Mouse (Mus musculus) adrenal gland, postnatal 36 days (tissue): Measurements from ENCODE around the gene Ckmt1. TPM values are rescaled to one million over a fixed set of nuclear protein-coding genes. Genes with fewer than 3 reads are reported as not detected.
A peak's percentile ranks its signal among the peaks of the same experiment; 100 is the strongest.
"Not testable (repeated sequence)": the region's sequence is repeated elsewhere in the genome, so short reads cannot be mapped to it uniquely, and the experiment has no call there.

Source experiments
- DNase-seq, 2 experiments: peaks; one replicate each; pipeline ENCODE4 v3.0.0; 2021; ENCODE audit warnings: mixed read lengths in 1 of 2
- long read RNA-seq, 2 experiments: library from polyadenylated mRNA; stranded (forward); transcript quantifications; one replicate each; pipeline ENCODE4 v2.0.0; 2021; ENCODE audit warnings: borderline sequencing depth in 2 of 2
- total RNA-seq, 2 experiments: library from RNA; stranded (reverse); gene quantifications; 2 replicates each; pipeline ENCODE4 v1.2.3; 2021

Ckmt1 gene
- 1 to 10 TPM; 5.8 to 6.6 TPM for total RNA-seq
- long read RNA-seq, experiment 1, transcript Ckmt1-201 (9 exons, 1,620 nt): major isoform, 7 of 9 reads
- long read RNA-seq, experiment 1, partial matches to known transcripts: 1 of 9 reads
- long read RNA-seq, experiment 1, other reads (novel, unspliced or antisense): 1 of 9 reads
- long read RNA-seq, experiment 2, partial matches to known transcripts: 0 of 3 reads
- long read RNA-seq, experiment 2, other reads (novel, unspliced or antisense): 0 of 3 reads

DNA sequence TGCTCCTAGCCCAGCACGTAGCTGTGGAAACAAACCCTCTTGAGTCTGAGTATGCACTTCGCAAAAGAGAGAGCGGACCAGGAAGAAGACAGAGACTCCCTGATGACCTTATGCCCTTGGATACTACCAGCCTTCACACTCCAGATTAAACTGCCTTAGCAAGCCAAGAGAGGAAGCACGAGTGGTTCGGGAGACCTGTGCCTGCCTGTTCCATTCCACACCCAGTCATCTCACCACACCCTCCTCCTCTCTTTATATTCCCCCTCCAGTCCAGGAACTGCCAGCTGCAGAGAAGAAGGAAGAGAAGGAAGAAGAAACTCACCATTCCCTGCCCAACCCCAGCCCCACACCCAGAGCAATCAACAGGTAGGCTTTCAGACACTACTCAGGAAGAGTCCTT, at the start of gene Ckmt1:
Ckmt1 (plus strand) TSS at position 221 of the 400 bp plus-strand sequence.
- no peak for DNase-seq

DNA sequence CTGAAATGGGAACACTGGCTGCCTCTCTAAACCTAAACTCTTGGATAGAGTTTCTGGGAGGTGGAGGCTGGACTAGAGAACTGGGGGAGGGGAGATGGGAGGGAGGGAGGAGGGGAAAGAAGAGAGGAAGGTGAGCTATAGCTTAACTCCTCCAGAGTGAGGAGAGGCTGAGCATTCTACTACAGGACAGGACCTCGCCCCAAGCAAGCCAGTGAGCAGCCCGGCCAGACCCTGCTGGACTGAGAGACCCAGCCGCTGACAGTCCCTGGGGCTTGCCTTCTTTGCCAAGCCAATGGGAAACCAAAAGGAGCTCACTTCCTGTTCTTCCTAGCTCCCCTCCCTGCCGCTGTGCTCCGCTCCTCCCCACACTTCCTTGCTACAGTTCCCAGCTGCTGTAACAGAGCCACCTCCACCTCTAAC, 48.5 kb upstream of the Ckmt1 start:
- DNase-seq: peak; percentile 15 to 44

DNA sequence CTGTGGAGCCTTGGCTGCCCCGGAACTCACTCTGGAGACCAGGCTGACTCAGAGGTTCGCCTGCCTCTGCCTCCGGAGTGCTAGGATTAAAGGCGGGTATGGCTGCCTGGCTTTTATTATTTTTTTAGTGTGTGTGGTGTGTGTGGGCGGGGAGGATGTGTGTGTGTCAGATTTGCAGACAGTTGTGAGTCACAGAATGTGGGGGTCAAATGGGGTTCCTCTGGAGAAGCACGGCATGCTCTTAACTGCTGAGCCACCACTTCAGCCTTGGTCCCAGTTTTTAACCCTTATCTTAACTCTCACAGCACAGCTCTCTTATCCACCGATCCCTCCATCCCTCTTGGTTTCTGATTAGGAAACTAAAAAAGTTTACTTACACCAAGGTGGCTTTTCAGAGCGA, 41.2 kb upstream of the Ckmt1 start:
- no peak for DNase-seq

DNA sequence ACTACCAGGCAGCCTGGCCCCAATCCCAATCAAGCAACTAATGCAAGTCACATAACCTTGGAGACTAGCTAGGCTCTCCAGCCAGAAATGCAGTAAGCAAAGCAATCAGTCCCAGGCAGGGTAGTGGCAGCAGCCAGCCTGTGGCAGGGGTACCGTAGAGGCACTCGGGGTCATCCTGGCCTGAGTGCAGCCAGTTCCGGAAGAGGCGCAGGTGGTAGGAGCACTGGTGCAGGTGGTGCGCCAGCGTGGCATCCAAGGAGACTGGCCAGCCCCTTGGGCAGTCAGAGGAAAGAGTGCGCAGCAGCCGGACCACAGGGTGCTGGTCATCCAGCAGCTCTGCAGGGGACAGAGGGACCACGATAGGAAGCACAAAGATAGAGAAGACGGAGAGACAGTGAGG, 34.5 kb upstream of the Ckmt1 start:
- DNase-seq: no peak

DNA sequence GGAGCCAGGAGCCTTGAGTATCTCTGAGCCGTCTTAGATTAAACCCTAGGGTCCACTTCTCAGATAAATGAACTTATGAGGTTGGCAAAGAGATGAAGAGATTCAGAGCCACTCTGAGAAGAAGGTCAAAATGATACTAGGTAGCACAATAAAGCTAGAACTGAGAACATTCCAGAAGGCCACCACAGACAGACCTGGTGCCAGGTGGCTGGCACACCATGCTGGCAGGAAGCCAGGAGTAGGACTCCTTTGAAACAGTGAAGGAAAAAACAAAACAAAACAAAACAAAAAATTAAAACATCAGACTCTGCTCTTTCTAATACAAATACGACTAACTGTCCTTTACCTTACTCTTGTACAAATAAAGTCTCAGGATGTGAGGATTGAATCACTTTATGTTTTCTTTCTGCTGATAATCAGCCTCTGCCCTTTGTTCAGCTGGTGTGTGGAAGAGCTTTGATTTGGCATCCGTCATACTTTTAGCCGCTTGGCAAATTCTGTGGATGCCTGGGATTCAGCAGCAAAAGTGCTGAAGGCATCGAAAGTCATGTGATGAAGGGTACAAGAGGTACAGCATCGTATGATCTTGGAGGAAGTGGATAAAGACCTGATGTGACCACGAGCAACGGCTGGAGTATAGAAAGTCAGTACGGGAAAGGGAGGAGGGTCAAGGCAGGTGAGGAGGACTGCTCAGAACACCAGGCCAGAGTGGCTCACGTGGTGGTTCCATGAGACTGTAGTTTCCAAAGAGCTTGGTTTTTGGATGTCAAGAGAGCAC, 33.6 kb upstream of the Ckmt1 start:
- no peak for DNase-seq

DNA sequence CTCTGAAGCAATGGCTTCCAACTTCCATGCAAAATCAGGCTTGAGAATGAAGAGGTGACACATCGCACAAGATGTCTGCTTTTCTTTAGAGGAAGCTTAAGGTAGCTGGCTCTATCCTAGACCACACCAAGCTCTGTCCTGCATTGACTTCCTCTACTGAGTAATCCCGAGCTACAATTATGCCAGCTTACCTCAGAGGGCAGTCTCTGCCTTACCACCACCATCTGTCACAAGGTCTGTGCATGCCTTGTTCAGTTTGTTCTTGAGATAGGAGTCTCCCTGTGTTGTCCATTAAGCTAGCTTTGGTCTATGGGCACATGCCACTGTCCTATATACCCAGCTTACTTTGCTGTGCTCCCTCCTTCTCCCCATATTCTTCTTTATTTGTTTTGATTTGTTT, 28.0 kb upstream of the Ckmt1 start:
- DNase-seq: no peak

DNA sequence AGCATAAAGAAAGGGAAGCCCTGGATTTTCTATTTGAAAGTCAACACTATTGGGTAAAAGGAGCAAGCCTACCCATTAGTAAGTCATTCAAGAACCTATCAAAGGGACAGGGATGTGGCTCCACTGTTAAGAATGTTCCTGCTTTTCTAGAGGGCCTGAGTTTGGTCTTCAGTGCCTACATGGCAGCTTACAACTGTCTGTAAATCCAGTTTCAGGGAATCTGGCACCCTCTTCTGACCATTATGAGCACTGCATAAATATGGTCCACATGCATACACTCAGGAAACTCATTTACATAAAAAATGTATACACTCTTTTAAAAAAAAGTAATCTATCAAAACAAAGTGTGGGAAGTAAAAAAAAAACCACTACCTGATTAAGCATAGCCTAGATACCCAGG, 18.5 kb upstream of the Ckmt1 start:
- no peak for DNase-seq

DNA sequence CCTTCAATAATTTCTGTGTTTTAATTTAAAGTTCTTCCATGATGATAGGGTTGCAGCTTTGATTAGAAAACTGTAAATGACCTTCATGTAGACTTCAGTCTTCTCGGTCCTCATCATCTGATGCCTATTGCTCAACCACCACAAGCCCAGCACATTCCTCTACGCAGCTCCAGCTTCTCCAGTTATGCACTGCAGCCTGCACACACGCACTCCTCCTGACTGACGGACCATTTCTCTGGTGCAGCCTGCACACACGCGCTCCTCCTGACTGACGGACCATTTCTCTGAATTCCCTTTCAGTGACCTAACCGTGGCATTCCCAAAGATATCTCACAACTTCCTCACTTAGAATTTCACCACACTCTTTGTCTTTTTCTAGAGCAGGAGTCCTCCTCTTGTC, 4.4 kb upstream of the Ckmt1 start:
- no peak for DNase-seq

DNA sequence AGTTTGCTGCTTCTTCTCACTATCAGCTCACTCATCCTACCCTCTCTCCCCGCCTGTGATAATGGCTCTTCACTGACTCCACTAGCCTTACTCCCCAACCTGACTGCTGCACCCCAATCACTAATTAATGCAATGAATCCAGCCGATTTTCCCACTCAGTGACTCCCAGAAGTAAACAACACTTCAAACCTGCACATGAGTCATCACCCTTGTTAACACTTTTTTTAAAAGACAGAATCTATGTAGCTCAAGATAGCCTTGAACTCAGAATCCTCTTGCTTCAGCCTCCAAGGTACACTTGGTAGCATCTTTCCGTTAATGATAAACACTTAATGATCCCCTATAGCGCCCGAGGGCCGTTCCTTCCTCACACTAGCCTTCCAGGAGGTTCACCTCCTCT, 3.1 kb upstream of the Ckmt1 start:
- no peak for DNase-seq

DNA sequence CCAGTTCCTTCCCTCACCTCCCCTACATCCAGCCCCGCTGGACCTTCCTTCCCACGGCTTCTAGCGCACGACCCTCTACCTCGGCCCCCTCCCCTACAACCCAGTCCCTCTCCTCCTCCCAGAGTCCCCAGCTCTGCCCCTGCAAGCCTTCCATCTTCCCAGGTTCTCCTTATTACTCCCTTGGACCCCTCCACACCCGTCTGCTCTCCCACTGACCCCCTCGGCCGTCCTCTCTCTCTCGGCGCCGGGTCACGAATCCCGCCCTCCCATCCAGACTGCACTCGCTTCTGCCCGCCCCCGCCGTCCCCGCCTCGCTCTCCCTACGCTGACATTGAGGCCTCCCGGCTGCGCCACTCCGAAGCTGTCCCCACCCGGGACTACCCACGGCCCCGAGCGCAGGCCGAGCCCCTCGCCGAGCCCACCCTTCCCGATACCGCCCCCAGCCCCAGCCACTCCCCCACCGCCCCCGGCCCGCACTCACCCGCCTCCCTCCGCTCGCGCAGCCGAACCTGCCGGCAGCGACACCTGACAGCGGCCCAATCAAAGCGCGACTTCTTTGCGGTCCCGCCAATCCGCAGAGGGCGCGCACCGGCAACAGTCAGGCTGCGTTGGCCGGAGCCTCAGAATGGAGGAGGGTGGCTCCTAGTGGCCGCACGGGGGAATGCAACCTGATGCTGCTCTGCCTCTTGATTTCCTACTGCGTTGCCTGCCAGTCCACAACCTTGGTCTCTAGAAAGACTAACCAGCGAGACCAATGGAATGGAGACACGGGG, 2.5 kb upstream of the Ckmt1 start, which contains the start of gene Ppip5k1:
Ppip5k1 (minus strand) TSS at position 577 of the 773 bp plus-strand sequence.
- DNase-seq: peak; percentile 98 to 99

DNA sequence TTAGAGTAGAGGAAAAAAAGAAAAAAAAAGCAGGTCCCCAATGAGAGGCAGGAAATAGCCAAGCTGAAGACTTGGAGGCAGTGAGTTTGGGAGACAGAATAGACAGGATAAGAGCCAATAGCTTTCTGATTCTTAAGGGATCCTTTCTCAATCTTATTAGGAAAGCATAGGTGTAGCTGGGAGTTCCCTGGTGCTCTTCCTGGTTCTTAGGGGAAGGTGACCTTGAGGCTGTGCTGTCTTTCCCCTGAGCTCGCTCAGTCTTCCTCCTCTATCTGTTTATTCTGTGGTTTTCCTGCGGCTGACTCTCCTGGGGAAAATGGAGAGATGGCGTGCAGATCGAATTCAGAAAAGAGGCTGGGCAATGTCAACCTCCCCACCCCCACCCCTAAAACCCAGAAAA, 447 bp downstream of the Ckmt1 start:
- no peak for DNase-seq

DNA sequence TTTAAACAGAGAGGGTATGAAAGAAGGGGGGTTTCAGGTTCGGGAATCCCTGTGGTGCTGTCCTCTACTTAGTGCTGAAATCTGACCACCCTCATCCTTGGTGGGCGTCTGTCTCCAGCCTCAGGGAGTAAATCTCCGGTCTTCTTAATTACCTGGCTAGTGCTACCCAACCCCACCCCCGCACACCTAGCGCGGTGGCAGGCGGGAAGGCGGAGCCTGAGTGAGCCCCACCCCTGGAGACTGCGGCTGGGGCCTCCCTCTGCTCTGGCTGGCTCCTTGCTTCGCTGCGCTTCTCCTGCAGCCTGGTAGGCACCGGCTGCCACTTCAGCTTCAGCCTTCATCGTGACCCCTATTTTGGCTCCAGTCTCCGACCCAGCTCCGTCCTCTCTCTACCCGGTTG, 867 bp downstream of the Ckmt1 start:
- DNase-seq: peak; percentile 59 to 69

DNA sequence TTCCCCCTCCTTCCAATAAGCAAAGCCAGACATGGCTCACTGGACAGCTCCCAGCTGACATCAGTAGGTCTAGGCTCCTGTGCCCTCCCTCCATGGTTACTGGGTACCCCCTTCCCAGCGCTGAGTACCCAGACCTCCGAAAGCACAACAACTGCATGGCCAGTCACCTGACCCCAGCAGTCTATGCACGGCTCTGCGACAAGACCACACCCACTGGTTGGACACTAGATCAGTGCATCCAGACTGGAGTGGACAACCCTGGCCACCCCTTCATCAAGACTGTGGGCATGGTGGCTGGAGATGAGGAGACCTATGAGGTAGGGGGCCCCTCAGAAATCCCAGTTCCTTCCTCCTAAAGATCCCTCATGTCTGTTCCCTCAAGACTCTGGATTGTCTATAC, 1.9 kb downstream of the Ckmt1 start:
- DNase-seq: no peak

DNA sequence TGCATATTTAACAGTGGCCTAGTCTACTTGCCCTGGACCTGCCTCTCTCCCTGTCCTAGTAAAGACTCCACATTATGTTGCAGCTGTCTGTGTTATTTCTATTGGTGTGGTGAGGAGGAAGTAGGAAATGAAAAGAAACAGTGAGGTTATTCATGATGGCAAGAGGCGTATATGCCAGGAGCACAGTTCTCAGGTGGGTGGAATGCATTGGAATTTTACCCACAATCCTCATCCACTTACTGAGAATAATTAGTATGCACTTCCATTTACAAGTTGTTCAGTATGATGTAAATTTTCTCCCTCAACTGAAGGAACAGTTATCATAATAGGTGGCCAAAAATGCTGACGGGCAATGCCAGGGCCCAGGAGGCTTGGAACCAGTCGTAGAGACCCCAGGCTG, 6.1 kb downstream of the Ckmt1 start:
- no peak for DNase-seq

DNA sequence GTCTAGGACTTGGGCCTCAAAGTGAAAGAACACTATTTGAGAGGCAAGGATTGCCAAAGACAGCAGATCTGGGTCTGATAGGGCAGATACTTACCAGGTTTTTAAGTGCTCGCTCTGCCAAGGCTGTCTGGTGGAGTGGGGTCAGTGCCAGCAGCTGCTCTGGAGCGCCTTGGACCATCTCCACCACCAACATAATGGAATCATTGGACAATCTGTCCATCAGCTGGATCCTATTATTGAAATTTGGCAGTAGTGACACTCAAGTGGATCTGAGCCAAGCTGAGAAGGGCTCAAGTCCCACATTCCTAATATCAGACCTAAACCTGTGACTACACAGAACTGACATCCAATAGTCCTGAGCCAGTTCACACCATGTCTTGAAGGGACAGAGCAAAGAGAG, 11.3 kb downstream of the Ckmt1 start:
- DNase-seq: no peak

DNA sequence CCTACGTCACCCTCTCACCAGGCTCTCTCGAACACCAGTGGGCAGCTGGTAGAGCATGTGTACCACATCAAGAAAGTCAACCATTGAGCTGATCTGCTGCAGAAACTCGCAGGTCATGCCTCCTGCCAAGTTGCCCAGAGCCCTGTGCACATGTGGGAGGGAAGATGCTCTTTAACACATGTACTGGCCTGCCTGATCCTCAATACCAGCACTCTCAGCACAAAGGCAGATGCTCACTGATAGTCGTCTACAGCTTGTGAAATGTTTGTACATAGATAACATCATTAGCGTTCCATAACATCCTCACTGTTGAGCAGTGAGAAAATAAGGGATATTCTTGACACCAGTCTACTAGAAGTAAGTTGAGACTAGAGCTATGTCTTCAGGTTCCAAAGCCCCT, 13.4 kb downstream of the Ckmt1 start:
- no peak for DNase-seq

DNA sequence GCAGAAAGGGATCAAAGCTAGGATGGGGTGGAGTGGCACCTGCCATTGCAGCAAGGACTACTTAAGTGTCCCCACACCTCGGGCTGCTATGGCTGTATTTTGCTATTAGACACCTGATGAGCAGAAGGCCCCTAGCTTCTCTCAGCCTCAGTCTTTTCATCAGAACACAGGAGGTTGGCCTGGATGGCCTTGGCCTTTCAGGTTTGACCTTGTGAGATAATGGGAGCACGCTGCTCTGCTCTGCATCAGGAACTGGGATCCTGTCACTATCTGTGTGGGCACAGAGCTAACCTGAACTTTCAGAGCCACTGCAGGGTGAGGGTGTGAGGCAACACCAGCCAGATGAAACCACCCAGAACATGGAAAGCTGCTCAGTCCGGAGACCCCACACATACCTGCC, 14.8 kb downstream of the Ckmt1 start:
- peak; percentile 36 to 53 for DNase-seq

DNA sequence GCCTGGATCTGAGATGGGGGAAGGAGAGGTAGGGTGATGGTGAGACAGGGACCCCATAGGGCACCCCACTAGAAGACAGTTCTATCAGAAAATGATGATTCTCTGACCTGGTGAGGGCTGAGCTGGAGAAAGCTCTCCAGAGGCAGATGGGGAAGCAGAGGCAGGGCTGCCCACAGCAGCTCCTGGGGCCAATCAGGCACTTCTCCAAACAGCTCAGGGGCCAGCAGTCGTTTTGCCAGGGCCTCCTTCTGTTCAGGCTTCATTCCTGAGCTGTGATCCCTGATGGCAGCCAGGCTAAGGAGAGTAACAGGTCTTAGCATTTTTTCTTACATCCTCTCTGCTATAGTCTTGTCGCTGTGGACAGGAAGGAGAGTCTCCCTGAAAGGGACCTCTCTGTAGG, 17.3 kb downstream of the Ckmt1 start:
- no peak for DNase-seq

DNA sequence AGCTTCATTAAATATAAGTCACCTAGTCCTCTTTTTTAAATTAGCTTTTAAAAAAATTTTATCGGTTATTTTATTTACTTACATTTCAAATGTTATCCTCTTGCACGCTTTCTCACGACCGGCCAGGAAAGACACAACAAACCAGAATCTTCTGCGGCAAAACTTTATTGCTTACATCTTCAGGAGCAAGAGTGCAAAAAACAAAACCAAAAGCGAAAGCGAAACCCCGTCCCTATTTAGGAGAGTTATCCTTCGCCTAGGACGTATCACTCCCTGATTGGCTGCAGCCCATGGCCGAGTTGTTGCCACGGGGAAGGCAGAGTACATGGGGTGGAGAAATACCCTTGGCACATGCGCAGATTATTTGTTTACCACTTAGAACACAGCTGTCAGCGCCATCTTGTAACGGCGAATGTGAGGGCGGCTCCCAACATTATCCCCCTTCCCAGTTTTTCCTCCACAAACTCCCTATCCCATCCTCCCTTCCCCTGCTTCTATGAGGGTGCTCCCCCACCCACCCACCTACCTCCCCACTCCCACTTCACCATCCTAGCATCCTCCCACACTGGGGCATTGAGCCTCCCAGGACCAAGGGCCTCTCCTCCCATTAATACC, 29.6 kb downstream of the Ckmt1 start, which contains the start of gene Strc:
Strc (minus strand) TSS at position 208 of the 615 bp plus-strand sequence.
- DNase-seq: not testable (repeated sequence)

DNA sequence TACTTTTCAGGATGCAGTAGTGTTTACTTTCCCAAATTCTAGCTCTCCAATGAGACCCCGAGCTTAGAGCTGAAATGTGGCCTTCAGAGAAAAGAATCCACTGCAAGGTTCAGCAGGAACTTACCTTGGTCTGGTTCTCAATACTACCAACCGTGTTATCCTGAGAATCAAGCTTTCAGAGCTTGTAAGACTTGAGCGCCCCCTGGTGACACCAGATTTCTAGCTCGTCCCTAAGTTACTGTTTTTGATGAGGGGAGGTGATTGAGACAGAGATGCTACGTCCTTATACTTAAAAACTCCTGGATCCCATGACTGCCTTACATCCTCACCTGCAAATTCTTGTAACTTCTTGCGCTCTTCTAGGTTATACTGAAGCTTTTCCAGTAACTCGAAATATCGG, 39.1 kb downstream of the Ckmt1 start:
- peak; percentile 85 to 89 for DNase-seq

DNA sequence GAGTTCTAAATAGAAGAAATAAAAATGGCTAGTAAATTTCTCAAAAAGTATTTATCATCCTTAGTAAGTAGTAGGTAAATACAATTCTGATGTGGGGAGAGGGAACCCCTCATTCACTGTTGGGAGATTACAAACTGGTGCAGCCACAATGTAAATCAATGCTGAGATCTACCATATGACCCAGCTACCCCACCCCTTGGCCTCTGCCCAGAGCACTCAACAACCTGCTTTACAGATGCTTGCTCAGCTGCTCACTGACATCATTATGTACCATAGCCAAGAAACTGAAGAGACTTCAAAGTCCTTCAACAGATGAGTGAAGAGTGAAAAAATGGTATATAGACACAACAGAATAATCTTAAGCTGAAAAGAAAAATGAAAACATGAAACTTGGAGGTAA, 45.8 kb downstream of the Ckmt1 start:
- DNase-seq: no peak

DNA sequence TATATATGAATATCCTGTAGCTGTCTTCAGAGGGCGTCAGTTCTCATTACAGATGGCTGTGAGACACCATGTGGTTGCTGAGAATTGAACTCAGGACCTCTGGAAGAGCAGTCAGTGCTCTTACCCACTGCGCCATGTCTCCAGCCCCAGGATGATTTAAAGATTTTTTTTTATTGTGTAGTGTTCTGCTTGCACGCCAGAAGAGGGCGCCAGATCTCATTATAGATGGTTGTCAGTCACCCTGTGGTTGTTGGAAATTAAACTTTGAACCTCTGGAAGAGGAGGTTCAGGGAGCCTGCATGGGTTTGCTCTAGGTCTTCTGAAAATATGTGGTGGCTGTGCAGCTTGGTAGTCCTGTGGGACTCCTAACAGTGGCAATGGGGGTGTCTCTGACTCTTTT, 50.6 kb downstream of the Ckmt1 start:
- peak; percentile 50 to 51 for DNase-seq
